Mouse (Mus musculus) cerebral cortex, adult 2 months (tissue): ENCODE results near the gene Drd1.

Experiments
- WGBS: fragments of 180-500 bp; shearing (Covaris S2); methylation state at CpG from one replicate; pipeline ENCODE4 v1.1.7; 2018; 5-methylcytosine and 5-hydroxymethylcytosine counted together

Drd1 gene

GRCm38 (mm10) chr13:54055448-54055861 lies at the start of gene Drd1:
Drd1 (minus strand) TSS chr13:54055705.
- under 1% methylated on average over 31 of the region's 31 CpGs for WGBS

- WGBS = 71% methylated on average over 10 of the region's 10 CpGs
These were observed 48.4 kb upstream of the Drd1 start for GRCm38 (mm10) chr13:54103866-54104265.

GRCm38 (mm10) chr13:54103271-54103670 lies 47.8 kb upstream of the Drd1 start:
- WGBS = 69% methylated on average over 3 of the region's 3 CpGs

GRCm38 (mm10) chr13:54102061-54102460 lies 46.6 kb upstream of the Drd1 start:
- WGBS = 63% methylated on average over 3 of the region's 3 CpGs

GRCm38 (mm10) chr13:54101031-54101820 lies 45.7 kb upstream of the Drd1 start:
- WGBS = 44% methylated on average over 15 of the region's 15 CpGs

GRCm38 (mm10) chr13:54097797-54098196 lies 42.3 kb upstream of the Drd1 start:
- WGBS = 88% methylated on average over 6 of the region's 6 CpGs

GRCm38 (mm10) chr13:54097227-54097626 lies 41.7 kb upstream of the Drd1 start:
- over 99% methylated on average over 4 of the region's 4 CpGs for WGBS

GRCm38 (mm10) chr13:54095721-54096120 lies 40.2 kb upstream of the Drd1 start:
- WGBS = 75% methylated on average over 8 of the region's 8 CpGs

- WGBS = 58% methylated on average over 6 of the region's 6 CpGs
These were observed 39.5 kb upstream of the Drd1 start for GRCm38 (mm10) chr13:54094963-54095362.

GRCm38 (mm10) chr13:54094349-54094748 lies 38.8 kb upstream of the Drd1 start:
- WGBS = 41% methylated on average over 4 of the region's 4 CpGs

GRCm38 (mm10) chr13:54091719-54092118 lies 36.2 kb upstream of the Drd1 start:
- WGBS = 74% methylated on average over 6 of the region's 6 CpGs

GRCm38 (mm10) chr13:54085266-54085665 lies 29.8 kb upstream of the Drd1 start:
- 92% methylated on average over 18 of the region's 18 CpGs for WGBS

- WGBS = 90% methylated on average over 5 of the region's 5 CpGs
These were observed 29.3 kb upstream of the Drd1 start for GRCm38 (mm10) chr13:54084826-54085225.

GRCm38 (mm10) chr13:54084178-54084577 lies 28.7 kb upstream of the Drd1 start:
- 77% methylated on average over 4 of the region's 4 CpGs for WGBS

GRCm38 (mm10) chr13:54082946-54083345 lies 27.4 kb upstream of the Drd1 start:
- WGBS = 91% methylated on average over 5 of the region's 5 CpGs

- 97% methylated on average over 1 of the region's 1 CpGs for WGBS
These were observed 25.3 kb upstream of the Drd1 start for GRCm38 (mm10) chr13:54080785-54081184.

- WGBS = 55% methylated on average over 12 of the region's 12 CpGs
These were observed 24.6 kb upstream of the Drd1 start for GRCm38 (mm10) chr13:54079782-54080759.

GRCm38 (mm10) chr13:54077470-54078174 lies 22.1 kb upstream of the Drd1 start:
- 77% methylated on average over 11 of the region's 11 CpGs for WGBS

GRCm38 (mm10) chr13:54076762-54077460 lies 21.4 kb upstream of the Drd1 start:
- WGBS = 88% methylated on average over 11 of the region's 11 CpGs

- 84% methylated on average over 6 of the region's 6 CpGs for WGBS
These were observed 20.5 kb upstream of the Drd1 start for GRCm38 (mm10) chr13:54076051-54076450.

GRCm38 (mm10) chr13:54075416-54075815 lies 19.9 kb upstream of the Drd1 start:
- WGBS = 83% methylated on average over 2 of the region's 2 CpGs
